Comparison of ENCODE assay signal across 23 mouse cellular contexts in genomic region chr6:72197515-72197914, GRCm38 (mm10). TPM values are rescaled to one million over a fixed set of nuclear protein-coding genes. Genes with fewer than 3 reads are reported as not detected.
"Had no signal": no experiment of that assay in that cellular context is flagged by ENCODE, and none has a peak within 500 bp of the region (broad histone marks: within the 10 kb centered on the region; RNA-seq: fewer than 3 reads in every experiment).

No protein-coding gene starts in this region.

- H3K27ac ChIP-seq: heart, embryonic 13.5 days; hindbrain, embryonic 10.5 days; hindbrain, embryonic 12.5 days; hindbrain, embryonic 14.5 days; intestine, embryonic 15.5 days; layer of hippocampus, adult 2 months; left cerebral cortex, adult 2 months; limb, embryonic 13.5 days; liver, embryonic 12.5 days; liver, embryonic 14.5 days had no signal

- DNase-seq: gastrocnemius, postnatal 25 days; heart, adult 2 months; heart, postnatal 4 days; kidney, adult 18-20 months; kidney, adult 8-10 months; kidney, postnatal 10 days; kidney, postnatal 4 days; left cerebral cortex, postnatal 4 days had no signal

- H3K27me3 ChIP-seq: heart, embryonic 13.5 days; heart, embryonic 15.5 days; intestine, embryonic 15.5 days; limb, embryonic 13.5 days; limb, embryonic 15.5 days had no signal

- H3K4me3 ChIP-seq: heart, adult 2 months; heart, embryonic 13.5 days; heart, embryonic 15.5 days; hindbrain, embryonic 10.5 days; hindbrain, embryonic 12.5 days; intestine, embryonic 15.5 days; layer of hippocampus, adult 2 months; left cerebral cortex, adult 2 months; limb, embryonic 13.5 days; limb, embryonic 15.5 days; liver, embryonic 12.5 days had no signal

- H3K4me2 ChIP-seq: heart, embryonic 11.5 days; heart, embryonic 13.5 days; heart, embryonic 15.5 days; hindbrain, embryonic 12.5 days; hindbrain, embryonic 14.5 days; intestine, embryonic 15.5 days; limb, embryonic 13.5 days; limb, embryonic 15.5 days; liver, embryonic 12.5 days had no signal

- H3K36me3 ChIP-seq: heart, embryonic 13.5 days; heart, embryonic 15.5 days; hindbrain, embryonic 10.5 days; hindbrain, embryonic 12.5 days; intestine, embryonic 15.5 days; limb, embryonic 13.5 days; limb, embryonic 15.5 days; liver, embryonic 12.5 days had no signal

- H3K9me3 ChIP-seq: heart, embryonic 13.5 days; heart, embryonic 15.5 days; intestine, embryonic 15.5 days; limb, embryonic 15.5 days; liver, embryonic 12.5 days had no signal

- H3K9ac ChIP-seq: heart, embryonic 13.5 days; heart, embryonic 15.5 days; hindbrain, embryonic 12.5 days; hindbrain, embryonic 14.5 days; intestine, embryonic 15.5 days; limb, embryonic 13.5 days; limb, embryonic 15.5 days; liver, embryonic 12.5 days; liver, embryonic 14.5 days had no signal

RNA-seq across cellular contexts. Expression of gene Atoh8, which starts 37.9 kb away (rescaled TPM):
- total RNA-seq: granulocyte monocyte progenitor cell, adult 5-6 weeks had no signal
- polyA plus RNA-seq: inflammation-experienced regulatory T-cells, adult 6 months had no signal
